Mouse (Mus musculus): ENCODE data around the gene Gabbr2. TPM values are rescaled to one million over a fixed set of nuclear protein-coding genes. Genes with fewer than 3 reads are reported as not detected.

Gabbr2 gene
- polyA plus RNA-seq, 1 experiment from 2014 or later: 0.09 TPM

DNA sequence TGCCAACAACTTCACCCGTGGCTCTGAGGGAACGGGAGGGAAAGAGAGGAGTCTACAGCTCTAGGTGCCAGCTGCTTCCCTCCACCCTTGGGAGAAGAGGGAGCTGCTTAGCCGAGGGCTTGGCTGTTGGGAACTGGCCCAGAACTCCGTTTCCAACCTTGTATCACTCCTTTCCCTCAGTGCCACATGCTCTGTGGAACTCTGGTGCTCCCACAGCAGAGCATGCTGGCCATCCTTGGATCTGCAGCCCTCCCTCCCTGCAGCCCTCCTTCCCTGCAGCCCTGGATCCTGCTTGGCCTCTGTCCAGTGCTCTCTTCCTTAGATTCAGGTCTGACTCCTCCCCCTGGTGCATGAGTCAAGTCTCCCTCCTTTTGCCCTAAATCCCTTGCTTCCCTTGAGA lies 176.7 kb downstream of the Gabbr2 start:
- no peak overlapping the region for H3K4me3 ChIP-seq (ENCODE audit: low read length)
- no peaks in the 10 kb centered on the region for H3K36me3 ChIP-seq (ENCODE audit: control insufficient read depth, insufficient read depth, low read length)
- no peaks in the 10 kb centered on the region for H3K4me1 ChIP-seq (replicated peaks; ENCODE audit: control insufficient read depth, insufficient read depth, low read length)
- no peak overlapping the region for H3K9ac ChIP-seq (ENCODE audit: low read length)
- ATAC-seq (ENCODE audit: low read depth): no peak
- H3K27me3 ChIP-seq (ENCODE audit: control insufficient read depth, insufficient read depth, low read depth, low read length): no peaks in the 10 kb centered on the region
- H3K4me2 ChIP-seq (ENCODE audit: low read depth, low read length): no peak overlapping the region
- WGBS: 58% methylated on average over 4 of the region's 4 CpGs
- H3K9me3 ChIP-seq (ENCODE audit: control insufficient read depth, low read length): no peaks in the 10 kb centered on the region
- no peak overlapping the region for H3K27ac ChIP-seq (ENCODE audit: low read length)

DNA sequence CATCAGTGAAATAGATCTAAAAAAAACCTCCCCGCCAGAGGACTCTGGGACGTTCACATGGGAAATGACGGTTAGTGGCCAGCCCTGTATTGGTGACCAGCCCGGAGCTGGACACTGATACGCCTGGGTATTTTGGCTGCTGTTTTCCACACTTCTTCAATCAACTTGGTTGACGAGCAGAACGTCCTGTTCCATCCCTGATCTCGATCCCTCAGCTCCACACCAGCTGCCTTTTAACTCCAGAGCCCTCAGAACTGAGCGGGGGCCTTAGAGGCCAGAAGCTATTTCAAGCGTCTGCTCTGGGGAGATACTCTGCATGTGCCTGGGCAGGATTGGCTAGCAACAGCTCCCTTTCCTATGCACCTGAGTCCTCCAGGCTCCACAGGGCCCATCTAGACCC lies 177.4 kb downstream of the Gabbr2 start:
- H3K9ac ChIP-seq (ENCODE audit: low read length): no peak overlapping the region
- no peak overlapping the region for H3K4me2 ChIP-seq (ENCODE audit: low read depth, low read length)
- H3K4me3 ChIP-seq (ENCODE audit: low read length): no peak overlapping the region
- no peaks in the 10 kb centered on the region for H3K9me3 ChIP-seq (ENCODE audit: control insufficient read depth, low read length)
- H3K27ac ChIP-seq (ENCODE audit: low read length): no peak overlapping the region
- no peaks in the 10 kb centered on the region for H3K27me3 ChIP-seq (ENCODE audit: control insufficient read depth, insufficient read depth, low read depth, low read length)
- ATAC-seq (ENCODE audit: low read depth): no peak
- 56% methylated on average over 10 of the region's 10 CpGs for WGBS
- H3K4me1 ChIP-seq (replicated peaks; ENCODE audit: control insufficient read depth, insufficient read depth, low read length): no peaks in the 10 kb centered on the region
- no peaks in the 10 kb centered on the region for H3K36me3 ChIP-seq (ENCODE audit: control insufficient read depth, insufficient read depth, low read length)

DNA sequence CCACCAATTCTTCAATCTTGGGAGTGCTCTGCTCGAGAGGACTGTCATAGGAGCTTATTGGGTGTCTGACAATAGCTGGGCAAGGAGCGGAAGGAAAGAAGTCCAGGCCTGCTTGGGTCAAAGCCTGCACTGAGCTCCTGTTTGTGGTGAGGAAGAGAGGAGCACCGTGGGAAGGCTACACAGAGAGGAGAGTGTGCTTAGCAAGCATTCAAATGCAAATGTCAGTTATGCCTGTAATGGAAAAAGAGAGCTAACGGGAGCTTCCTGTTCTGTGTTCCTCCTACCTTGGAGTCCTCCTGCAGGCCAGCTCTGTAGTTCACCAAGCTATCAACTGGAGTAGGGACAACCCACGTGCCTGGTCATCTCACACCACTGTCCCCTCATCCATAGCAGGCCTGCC lies 180.5 kb downstream of the Gabbr2 start:
- no peak for ATAC-seq (ENCODE audit: low read depth)
- no peak overlapping the region for H3K4me2 ChIP-seq (ENCODE audit: low read depth, low read length)
- H3K4me3 ChIP-seq (ENCODE audit: low read length): no peak overlapping the region
- no peaks in the 10 kb centered on the region for H3K36me3 ChIP-seq (ENCODE audit: control insufficient read depth, insufficient read depth, low read length)
- H3K27ac ChIP-seq (ENCODE audit: low read length): no peak overlapping the region
- 65% methylated on average over 5 of the region's 5 CpGs for WGBS
- H3K27me3 ChIP-seq (ENCODE audit: control insufficient read depth, insufficient read depth, low read depth, low read length): no peaks in the 10 kb centered on the region
- H3K9ac ChIP-seq (ENCODE audit: low read length): no peak overlapping the region
- H3K9me3 ChIP-seq (ENCODE audit: control insufficient read depth, low read length): no peaks in the 10 kb centered on the region
- no peaks in the 10 kb centered on the region for H3K4me1 ChIP-seq (replicated peaks; ENCODE audit: control insufficient read depth, insufficient read depth, low read length)

DNA sequence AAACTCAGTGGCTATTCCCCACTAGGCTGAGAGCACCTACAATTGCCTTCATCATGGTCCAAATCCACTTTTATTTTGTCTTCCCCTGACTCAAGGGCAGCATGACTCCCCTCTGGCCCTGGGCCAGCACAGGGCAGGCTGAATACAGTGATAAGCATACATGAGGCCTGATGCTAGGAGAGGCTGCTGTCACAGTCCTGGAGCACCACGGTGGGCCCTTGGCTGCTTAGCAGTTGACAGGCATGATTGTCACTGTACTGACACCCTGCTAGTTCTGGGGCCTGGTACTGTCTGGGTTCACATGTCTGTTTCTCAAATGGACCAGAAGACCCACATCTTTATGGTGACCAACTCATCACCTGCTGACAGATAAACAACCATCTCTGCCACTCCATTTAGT lies 184.8 kb downstream of the Gabbr2 start:
- no peak overlapping the region for H3K4me3 ChIP-seq (ENCODE audit: low read length)
- no peak overlapping the region for H3K27ac ChIP-seq (ENCODE audit: low read length)
- no peaks in the 10 kb centered on the region for H3K9me3 ChIP-seq (ENCODE audit: control insufficient read depth, low read length)
- no peaks in the 10 kb centered on the region for H3K36me3 ChIP-seq (ENCODE audit: control insufficient read depth, insufficient read depth, low read length)
- no peak overlapping the region for H3K4me2 ChIP-seq (ENCODE audit: low read depth, low read length)
- no peak overlapping the region for H3K9ac ChIP-seq (ENCODE audit: low read length)
- ATAC-seq (ENCODE audit: low read depth): no peak
- no peaks in the 10 kb centered on the region for H3K4me1 ChIP-seq (replicated peaks; ENCODE audit: control insufficient read depth, insufficient read depth, low read length)
- H3K27me3 ChIP-seq (ENCODE audit: control insufficient read depth, insufficient read depth, low read depth, low read length): no peaks in the 10 kb centered on the region
- 67% methylated on average over 1 of the region's 1 CpGs for WGBS

DNA sequence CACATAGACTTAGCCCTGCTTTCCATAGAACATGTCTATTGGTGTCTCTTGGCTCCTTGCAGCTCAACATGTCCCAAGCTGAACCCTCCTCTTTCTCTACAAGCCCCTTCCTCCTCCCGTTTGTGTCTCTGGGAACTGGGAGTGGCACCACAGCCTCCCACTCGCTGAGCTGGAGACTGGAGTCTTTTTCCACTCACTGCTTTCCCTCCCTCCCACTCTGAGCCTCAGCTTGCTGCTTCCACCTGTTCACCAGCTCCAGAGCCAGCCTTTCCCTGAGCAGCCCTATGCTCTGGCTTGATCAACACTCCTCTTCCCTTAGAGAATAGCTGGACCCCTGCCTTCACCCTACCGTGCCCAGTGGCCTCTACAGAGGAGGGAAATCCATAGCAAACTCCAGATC lies 185.8 kb downstream of the Gabbr2 start:
- Histone ChIP-seq H3K4me1 (replicated peaks; ENCODE audit: control insufficient read depth, insufficient read depth, low read length) (no peaks in the 10 kb centered on the region), H3K9ac (ENCODE audit: low read length) (no peak overlapping the region), H3K27ac (ENCODE audit: low read length) (no peak overlapping the region), H3K4me3 (ENCODE audit: low read length) (no peak overlapping the region), H3K4me2 (ENCODE audit: low read depth, low read length) (no peak overlapping the region), H3K9me3 (ENCODE audit: control insufficient read depth, low read length) (no peaks in the 10 kb centered on the region), H3K27me3 (ENCODE audit: control insufficient read depth, insufficient read depth, low read depth, low read length) (no peaks in the 10 kb centered on the region), H3K36me3 (ENCODE audit: control insufficient read depth, insufficient read depth, low read length) (no peaks in the 10 kb centered on the region)
- ATAC-seq (ENCODE audit: low read depth): no peak
- WGBS: 42% methylated on average over 3 of the region's 3 CpGs

DNA sequence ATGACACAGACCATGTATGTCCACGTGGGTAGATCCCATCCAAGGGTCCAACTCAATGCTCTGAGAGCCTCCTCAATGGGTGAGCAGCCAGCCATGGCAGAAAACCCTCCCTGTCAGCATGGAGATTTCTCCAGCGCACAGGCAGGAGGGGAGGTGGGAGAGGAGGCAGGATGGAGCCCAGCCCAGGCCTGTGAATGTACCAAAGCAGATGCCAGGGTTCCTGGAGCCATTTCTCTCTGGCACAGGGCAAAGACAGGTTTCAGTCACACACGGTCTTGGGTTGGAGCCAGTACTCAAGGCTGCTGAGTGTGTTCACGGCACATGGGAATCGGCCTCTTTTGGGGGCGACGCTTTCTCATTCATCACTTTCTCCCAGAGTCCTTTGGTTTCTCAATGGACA lies 189.3 kb downstream of the Gabbr2 start:
- H3K27me3 ChIP-seq (ENCODE audit: control insufficient read depth, insufficient read depth, low read depth, low read length): no peaks in the 10 kb centered on the region
- no peak for ATAC-seq (ENCODE audit: low read depth)
- WGBS: 88% methylated on average over 7 of the region's 7 CpGs
- H3K9me3 ChIP-seq (ENCODE audit: control insufficient read depth, low read length): no peaks in the 10 kb centered on the region
- no peak overlapping the region for H3K4me3 ChIP-seq (ENCODE audit: low read length)
- H3K9ac ChIP-seq (ENCODE audit: low read length): no peak overlapping the region
- H3K4me2 ChIP-seq (ENCODE audit: low read depth, low read length): no peak overlapping the region
- no peak overlapping the region for H3K27ac ChIP-seq (ENCODE audit: low read length)
- no peaks in the 10 kb centered on the region for H3K36me3 ChIP-seq (ENCODE audit: control insufficient read depth, insufficient read depth, low read length)
- H3K4me1 ChIP-seq (replicated peaks; ENCODE audit: control insufficient read depth, insufficient read depth, low read length): no peaks in the 10 kb centered on the region

DNA sequence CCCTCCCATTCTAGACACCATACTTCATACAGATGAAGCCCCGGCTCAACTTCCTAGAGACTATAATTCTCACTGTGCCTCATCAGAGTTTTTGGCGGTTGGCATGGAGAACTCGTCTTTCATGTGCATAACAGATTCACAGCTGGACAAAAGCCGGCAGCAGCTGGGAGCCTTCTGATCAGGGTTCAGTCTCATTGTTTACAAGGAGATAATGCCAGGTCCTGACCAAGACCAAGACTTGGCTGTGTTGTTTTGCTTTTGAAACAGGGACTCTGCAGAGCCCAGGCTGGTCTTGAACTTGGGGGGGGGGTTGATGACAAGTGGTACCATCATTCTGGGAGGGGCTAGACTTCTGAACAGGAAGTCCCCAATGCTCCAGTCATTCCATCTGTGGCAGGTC lies 191.8 kb downstream of the Gabbr2 start:
- Histone ChIP-seq H3K4me3 (ENCODE audit: low read length) (no peak overlapping the region), H3K4me1 (replicated peaks; ENCODE audit: control insufficient read depth, insufficient read depth, low read length) (no peaks in the 10 kb centered on the region), H3K27me3 (ENCODE audit: control insufficient read depth, insufficient read depth, low read depth, low read length) (no peaks in the 10 kb centered on the region), H3K9me3 (ENCODE audit: control insufficient read depth, low read length) (no peaks in the 10 kb centered on the region), H3K36me3 (ENCODE audit: control insufficient read depth, insufficient read depth, low read length) (no peaks in the 10 kb centered on the region), H3K27ac (ENCODE audit: low read length) (no peak overlapping the region), H3K9ac (ENCODE audit: low read length) (no peak overlapping the region), H3K4me2 (ENCODE audit: low read depth, low read length) (no peak overlapping the region)
- ATAC-seq (ENCODE audit: low read depth): peak; percentile 49; the same call in 1 of the 2 replicates
- 29% methylated on average over 4 of the region's 4 CpGs for WGBS

DNA sequence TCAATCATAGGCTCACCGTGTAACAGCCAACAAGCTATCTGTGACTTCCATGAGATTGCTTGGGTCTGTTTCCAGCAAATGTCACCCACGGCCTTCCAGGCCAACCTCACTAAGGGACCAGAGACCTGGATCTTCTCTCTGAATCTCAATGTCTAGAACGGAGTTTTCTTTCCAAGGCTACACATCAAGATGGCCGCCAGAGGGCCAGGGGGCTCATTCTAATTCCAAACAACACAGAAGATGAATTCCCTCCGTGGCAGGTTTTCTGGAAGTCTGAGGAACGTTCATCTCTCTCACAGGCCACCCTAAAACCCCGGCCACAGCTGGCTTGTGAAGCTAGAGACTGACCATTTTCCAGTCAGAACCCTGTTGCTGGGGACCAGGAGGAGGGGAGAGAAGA lies 196.0 kb downstream of the Gabbr2 start:
- no peaks in the 10 kb centered on the region for H3K36me3 ChIP-seq (ENCODE audit: control insufficient read depth, insufficient read depth, low read length)
- no peak overlapping the region for H3K9ac ChIP-seq (ENCODE audit: low read length)
- no peaks in the 10 kb centered on the region for H3K9me3 ChIP-seq (ENCODE audit: control insufficient read depth, low read length)
- H3K4me3 ChIP-seq (ENCODE audit: low read length): no peak overlapping the region
- no peak overlapping the region for H3K4me2 ChIP-seq (ENCODE audit: low read depth, low read length)
- ATAC-seq (ENCODE audit: low read depth): no peak
- H3K4me1 ChIP-seq (replicated peaks; ENCODE audit: control insufficient read depth, insufficient read depth, low read length): no peaks in the 10 kb centered on the region
- no peak overlapping the region for H3K27ac ChIP-seq (ENCODE audit: low read length)
- WGBS: 44% methylated on average over 7 of the region's 7 CpGs
- H3K27me3 ChIP-seq (ENCODE audit: control insufficient read depth, insufficient read depth, low read depth, low read length): no peaks in the 10 kb centered on the region

DNA sequence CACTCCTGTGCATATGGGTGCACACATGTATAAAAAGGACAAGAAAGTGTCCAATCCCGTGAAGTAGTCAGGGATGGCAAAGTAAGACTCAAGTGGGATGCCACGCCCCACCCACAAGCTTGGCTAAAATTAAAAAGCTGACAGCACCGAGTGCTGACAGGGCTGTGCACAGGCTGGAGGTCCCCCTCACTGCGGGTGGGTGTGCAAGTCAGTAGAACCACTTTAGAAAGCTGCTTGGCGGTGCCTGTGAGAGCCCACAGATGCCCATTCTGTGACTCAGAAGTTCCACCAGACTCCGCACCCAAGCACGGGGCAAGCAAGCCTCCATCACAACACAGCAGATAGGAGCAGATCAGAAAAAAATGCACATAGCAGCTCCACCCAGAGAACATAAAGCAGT lies 197.1 kb downstream of the Gabbr2 start:
- 76% methylated on average over 7 of the region's 7 CpGs for WGBS
- ATAC-seq (ENCODE audit: low read depth): no peak
- no peaks in the 10 kb centered on the region for H3K9me3 ChIP-seq (ENCODE audit: control insufficient read depth, low read length)
- no peak overlapping the region for H3K4me2 ChIP-seq (ENCODE audit: low read depth, low read length)
- no peaks in the 10 kb centered on the region for H3K27me3 ChIP-seq (ENCODE audit: control insufficient read depth, insufficient read depth, low read depth, low read length)
- H3K9ac ChIP-seq (ENCODE audit: low read length): no peak overlapping the region
- no peaks in the 10 kb centered on the region for H3K36me3 ChIP-seq (ENCODE audit: control insufficient read depth, insufficient read depth, low read length)
- no peak overlapping the region for H3K27ac ChIP-seq (ENCODE audit: low read length)
- no peaks in the 10 kb centered on the region for H3K4me1 ChIP-seq (replicated peaks; ENCODE audit: control insufficient read depth, insufficient read depth, low read length)
- H3K4me3 ChIP-seq (ENCODE audit: low read length): no peak overlapping the region

DNA sequence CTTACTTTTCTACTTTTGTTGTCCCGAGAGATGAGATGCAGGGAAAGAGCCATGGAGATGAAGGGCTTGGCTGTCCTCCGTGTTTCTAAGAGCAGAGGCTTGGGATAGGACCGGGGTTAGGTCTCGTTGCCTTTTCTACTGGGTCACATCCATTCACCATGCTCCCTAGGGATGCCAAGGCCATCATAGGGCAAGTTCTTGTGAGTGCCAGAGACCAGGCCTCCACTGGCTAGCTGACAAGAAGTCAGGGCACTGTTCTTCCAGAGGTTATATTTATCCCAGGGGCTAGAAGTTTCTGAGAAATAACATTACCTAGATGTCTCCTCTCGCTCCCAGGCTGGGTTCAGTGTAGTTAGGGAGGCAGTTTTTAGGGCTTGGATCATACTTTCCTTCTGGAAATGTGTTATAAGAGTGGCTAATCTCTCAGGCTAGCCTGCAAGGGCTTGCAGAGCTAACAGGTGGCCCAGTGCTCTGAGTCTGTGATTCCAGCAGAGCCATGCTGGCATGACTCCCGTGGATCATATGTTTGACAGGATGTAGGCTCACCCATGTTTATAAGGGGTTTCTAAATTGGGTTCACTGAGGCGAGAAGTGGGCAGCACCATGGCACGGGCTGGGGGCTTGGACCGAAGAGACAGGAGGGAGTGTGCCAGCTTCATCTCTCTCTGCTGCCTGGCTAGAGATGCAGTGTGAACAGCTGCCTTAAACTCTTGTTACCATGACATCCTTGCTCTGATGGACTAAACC lies 199.2 kb downstream of the Gabbr2 start:
- H3K27me3 ChIP-seq (ENCODE audit: control insufficient read depth, insufficient read depth, low read depth, low read length): no peaks in the 10 kb centered on the region
- H3K9me3 ChIP-seq (ENCODE audit: control insufficient read depth, low read length): no peaks in the 10 kb centered on the region
- no peaks in the 10 kb centered on the region for H3K4me1 ChIP-seq (replicated peaks; ENCODE audit: control insufficient read depth, insufficient read depth, low read length)
- no peaks in the 10 kb centered on the region for H3K36me3 ChIP-seq (ENCODE audit: control insufficient read depth, insufficient read depth, low read length)
- H3K4me3 ChIP-seq (ENCODE audit: low read length): no peak overlapping the region
- no peak for ATAC-seq (ENCODE audit: low read depth)
- WGBS: 80% methylated on average over 9 of the region's 9 CpGs
- no peak overlapping the region for H3K4me2 ChIP-seq (ENCODE audit: low read depth, low read length)
- H3K9ac ChIP-seq (ENCODE audit: low read length): no peak overlapping the region
- H3K27ac ChIP-seq (ENCODE audit: low read length): no peak overlapping the region
